Mouse (Mus musculus) embryo, embryonic 11.5 days (tissue): ENCODE measurements around the gene Kif2a.
A peak's percentile ranks its signal among the peaks of the same experiment; 100 is the strongest.
"Not testable (repeated sequence)": the region's sequence is repeated elsewhere in the genome, so short reads cannot be mapped to it uniquely, and the experiment has no call there.

Experiments used
- DNase-seq: peaks from one replicate; pipeline ENCODE4 v3.0.0-alpha.2; 2012; ENCODE audit warnings: low read depth, low spot score

Gene Kif2a

DNA sequence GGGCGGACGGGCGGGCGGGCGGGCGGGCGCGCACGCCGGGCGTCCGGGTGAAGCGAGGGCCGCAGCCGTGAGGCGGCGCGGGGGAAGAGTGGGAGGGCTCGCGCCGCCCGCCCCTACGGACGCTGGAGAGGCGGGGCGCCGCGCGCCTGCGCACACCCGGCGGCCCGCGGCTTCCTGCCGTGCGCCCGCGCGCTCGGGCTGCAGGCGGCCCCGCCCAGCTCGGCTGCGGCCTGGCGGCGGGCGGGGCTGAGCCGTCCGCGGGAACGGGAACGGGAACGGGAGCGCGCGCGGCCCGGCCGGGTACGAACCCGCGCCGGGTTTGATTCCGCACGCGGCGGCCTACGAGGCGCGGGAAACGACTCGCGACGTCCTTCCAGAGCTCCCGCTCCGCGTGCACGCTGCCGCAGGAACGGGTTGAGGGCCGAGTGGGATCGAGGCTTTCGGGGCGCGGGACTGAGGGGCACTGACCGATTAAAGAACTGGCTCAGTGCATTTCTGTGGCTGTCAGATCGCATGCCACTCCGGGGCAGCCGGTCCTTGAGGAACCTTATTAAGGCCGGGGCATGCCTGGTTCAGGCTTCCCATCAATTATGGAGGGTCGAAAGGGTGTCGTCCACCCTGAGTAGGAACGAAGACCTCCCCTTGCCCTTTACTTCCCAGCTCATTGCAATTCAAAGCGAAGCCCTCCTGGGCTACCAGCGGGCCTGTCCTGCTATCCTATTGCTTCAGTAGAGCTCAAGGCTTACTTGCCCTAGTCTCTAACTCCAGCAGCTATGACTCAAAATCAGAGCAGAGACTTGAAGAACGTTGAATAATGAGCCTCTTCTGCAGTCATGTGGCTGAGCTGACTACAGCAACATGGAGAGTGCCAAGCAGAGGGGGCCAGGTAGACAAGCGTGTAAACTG lies 593 bp upstream of the Kif2a start:
- DNase-seq: peak; percentile 68

GRCm38 (mm10) chr13:107019443-107019842 lies 2.5 kb downstream of the Kif2a start:
- no peak for DNase-seq

GRCm38 (mm10) chr13:107013926-107014325 lies 8.0 kb downstream of the Kif2a start:
- no peak for DNase-seq

GRCm38 (mm10) chr13:107011618-107012017 lies 10.3 kb downstream of the Kif2a start:
- no peak for DNase-seq

DNA sequence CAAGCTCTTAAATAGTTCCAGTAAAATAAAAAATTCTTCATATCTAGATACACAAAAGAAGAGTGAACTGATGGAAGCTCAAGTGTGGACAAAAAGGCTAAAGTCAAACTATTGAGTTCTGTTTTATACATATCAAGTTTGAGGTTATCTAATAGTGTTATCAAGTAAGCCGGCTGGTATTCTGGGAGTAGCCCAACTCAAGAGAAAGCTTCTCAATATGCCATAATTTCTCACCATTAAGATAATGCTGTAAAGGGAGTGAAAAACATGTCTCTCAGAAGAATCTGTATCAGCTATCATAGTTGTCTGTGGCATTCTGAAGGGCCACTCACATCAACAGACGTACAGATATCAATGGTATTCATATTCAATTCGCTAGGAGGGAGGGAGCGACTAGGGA lies 13.8 kb downstream of the Kif2a start:
- no peak for DNase-seq

DNA sequence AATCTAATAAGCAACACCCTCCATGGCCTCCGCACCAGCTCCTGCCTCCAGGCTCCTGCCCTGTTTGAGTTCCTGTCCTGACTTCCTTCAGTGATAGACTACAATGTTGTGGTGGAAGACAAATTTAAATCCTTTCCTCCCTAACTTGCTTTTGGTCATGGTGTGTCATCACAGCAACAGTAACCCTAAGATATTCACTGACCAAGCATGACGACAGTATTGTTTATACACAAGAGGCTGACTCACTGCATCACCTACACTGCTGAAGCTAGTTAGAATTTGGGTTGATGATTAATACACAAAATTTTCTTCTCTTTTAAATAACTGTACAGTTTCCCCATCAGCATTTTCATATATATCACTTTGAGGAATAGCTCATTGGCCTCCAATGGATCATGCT lies 18.7 kb downstream of the Kif2a start:
- DNase-seq: no peak

DNA sequence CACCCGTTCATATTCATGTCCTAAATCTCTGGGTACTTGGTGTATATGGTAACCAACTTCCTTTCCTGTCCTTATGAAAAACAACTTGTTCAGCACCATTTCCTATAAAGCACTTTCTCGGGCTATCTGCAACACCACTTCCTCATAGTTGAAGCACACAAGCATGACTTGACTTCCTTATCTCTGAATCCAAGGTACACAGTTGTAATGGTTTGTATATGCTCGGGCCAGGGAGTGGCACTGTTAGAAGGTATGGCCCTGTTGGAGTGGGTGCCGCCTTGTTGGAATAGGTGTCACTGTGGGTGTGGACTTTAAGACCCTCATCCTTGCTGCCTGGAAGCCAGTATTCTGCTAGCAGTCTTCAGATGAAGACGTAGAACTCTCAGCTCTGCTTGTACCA lies 23.3 kb downstream of the Kif2a start:
- DNase-seq: no peak

DNA sequence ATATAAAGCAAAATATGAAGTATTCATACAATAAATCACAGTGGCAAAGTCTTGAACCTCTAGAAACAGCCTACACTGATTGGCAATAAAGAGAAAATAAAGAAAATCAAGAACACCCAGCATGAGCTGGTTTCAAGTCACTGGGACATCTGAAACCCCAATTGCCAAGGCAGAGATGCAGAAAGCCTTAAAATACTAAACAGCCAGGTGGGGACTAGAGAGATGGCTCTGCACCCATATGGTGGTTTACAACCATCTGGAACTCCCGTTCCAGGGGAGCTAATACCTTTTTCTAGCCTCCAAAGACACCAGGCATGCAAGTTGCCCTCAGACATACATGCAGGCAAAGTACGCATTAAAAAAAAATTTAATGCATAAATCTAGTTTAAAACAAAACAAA lies 23.9 kb downstream of the Kif2a start:
- no peak for DNase-seq

DNA sequence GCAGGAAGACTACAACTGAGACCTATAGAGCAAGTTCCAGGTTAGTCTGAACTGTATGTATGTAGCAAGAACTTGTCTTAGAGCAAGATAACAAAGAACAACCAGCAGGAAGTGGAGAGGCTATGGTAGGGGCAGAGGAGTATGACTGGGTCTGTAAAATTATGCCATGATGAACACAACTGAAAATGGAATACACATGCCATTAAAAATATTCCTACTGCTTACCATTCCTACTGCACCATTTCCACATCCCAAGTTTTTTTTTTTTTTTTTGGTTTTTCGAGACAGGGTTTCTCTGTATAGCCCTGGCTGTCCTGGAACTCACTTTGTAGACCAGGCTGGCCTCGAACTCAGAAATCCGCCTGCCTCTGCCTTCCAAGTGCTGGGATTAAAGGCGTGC lies 24.4 kb downstream of the Kif2a start:
- not testable (repeated sequence) for DNase-seq

DNA sequence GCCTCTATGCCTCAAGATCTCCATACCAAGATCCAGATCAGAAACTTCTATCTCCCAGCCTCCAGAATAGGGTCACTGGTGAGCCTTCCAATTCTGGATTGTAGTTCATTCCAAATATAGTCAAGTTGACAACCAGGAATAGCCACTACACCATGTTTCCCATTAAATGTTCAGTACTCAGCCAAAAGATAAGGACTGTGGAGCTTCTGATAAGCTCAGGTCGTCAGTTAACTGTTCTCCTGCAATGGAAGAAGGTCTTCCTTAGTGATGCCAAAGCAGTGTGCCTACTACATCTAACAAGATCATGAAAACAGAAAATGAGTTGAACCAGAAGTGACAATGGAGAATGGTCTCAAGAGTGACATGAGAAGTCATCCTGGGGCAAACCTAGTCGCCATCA lies 25.0 kb downstream of the Kif2a start:
- no peak for DNase-seq

GRCm38 (mm10) chr13:106961496-106961895 lies 60.4 kb downstream of the Kif2a start:
- no peak for DNase-seq

DNA sequence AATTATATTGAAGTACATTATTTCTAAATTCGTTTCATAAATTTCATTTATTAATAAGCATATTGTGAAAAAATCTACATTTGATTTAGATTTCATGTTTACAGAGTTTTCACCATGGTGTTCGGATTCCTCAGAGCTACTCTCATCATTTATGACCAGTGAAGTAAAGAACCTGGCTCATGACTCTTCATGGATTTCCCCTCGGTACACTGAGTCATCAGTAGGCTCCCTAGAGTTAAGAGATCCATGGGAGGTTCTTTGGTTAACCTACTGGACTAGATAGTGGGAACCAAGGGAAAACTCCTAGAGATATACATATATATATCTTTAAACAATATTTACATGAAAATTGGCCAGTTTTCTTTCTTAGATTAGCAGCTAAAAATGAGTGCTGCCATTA lies 61.4 kb downstream of the Kif2a start:
- DNase-seq: no peak

GRCm38 (mm10) chr13:106958286-106958685 lies 63.6 kb downstream of the Kif2a start:
- DNase-seq: no peak

DNA sequence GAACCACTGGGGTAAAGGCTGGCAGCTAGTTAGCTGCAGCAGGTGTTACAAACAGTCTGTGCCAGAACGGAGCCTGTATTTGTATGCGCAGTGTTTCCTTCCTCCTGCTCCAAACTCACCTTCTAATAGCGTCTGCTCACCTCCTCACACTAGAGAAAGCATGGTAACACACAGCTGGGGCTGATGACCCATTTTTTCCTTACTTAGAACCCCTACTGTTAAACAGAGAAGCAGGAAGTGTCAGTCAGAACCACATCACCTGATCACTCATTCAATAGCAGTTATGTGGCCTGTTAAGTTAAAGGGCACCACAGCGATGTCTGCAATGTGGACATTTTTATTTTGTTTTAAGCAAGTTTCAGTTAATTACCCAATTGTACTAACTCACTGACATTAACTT lies 64.4 kb downstream of the Kif2a start:
- DNase-seq: no peak

DNA sequence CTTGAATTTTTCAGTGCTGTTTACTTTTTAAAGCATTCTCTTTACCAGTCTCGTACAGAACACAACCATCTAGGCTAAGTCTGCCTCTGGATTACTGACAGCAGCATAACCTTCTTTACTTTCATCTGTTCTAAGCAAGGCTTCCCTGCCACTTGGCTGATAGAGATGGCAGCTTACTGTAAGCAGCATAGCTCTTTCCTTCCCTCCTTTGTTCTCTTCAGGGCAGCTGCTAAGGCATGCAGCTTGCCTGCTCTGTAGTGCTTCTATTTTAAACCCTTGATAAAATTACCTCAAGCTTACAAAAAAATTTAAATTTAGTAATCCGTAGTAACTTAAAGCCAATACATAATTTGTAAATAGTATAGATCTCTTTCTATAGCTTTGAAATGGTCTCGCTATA lies 67.0 kb downstream of the Kif2a start:
- no peak for DNase-seq

DNA sequence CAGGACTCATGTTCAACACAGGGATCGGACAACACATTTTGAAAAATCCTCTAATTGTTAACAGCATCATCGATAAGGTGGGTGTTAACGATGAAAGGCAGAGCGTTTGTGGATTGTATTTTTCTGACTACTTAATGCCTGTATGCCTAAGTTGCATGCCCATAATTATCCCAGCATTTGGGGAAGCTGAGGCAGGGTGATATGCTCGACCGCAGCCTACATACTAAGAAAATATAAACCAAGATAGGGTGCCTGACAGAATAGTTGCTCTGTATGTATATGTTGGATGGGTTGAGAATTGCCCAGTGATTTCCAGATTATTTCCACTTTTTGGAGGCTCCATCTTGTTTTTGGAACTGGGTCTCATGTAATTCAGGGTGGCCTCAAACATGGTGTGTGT lies 74.3 kb downstream of the Kif2a start:
- no peak for DNase-seq

DNA sequence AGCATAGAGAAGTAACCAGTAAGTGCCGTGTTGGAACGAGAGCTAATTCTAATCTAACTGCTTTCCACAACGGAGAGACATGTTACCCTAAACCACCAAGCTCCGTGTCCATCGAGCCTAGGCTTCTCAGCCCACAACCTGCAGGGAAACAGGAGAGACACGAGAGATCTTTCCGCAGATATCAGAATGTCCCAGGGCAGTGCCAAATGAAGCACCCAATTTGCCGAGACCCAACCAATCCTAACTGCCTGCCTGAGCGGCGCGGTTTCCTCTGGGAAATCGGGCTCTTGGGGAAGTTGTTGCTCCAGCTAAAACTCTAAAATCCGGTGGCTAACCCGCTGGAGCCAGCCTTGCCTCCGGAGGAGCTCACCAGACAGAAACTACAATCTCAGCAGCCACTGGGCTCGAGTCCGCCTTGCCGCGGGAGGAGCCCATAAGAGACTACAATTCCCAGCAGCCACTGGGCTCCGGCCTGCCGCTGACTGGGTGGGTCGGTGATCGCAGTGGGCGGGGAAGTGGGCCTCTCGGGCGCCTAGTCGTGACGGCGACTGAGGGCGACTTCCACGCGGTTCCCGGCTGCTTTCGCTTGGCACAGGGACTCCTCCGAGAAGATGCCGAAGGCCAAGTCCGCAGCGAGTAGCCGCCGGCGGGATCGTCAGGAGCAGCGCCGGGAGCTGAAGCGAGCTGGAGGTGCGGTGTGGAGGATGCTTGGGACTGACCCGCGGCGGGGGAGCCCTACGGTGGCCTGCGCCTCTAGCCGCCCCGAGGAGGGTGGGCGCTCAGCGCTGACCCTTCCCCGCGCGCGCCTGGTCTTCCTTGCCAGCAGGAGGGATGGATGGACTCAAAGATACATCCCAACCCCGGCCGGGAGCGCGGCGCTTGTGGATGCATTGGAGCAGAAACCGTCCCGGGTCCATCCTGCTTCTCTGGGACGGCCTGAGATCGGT lies 75.1 kb downstream of the Kif2a start, which contains the start of gene Dimt1:
Dimt1 (plus strand) TSS at position 534 of the 947 bp plus-strand sequence.
- peak; percentile 86 for DNase-seq

GRCm38 (mm10) chr13:106945518-106945917 lies 76.4 kb downstream of the Kif2a start:
- DNase-seq: no peak

GRCm38 (mm10) chr13:106942721-106943120 lies 79.2 kb downstream of the Kif2a start:
- DNase-seq: no peak

GRCm38 (mm10) chr13:106941211-106941976 lies 80.5 kb downstream of the Kif2a start:
- no peak for DNase-seq

- no peak for DNase-seq
These were observed 84.8 kb downstream of the Kif2a start for GRCm38 (mm10) chr13:106937138-106937472.
